Mouse (Mus musculus): ENCODE measurements around the gene Dync1i1.

Gene Dync1i1

DNA sequence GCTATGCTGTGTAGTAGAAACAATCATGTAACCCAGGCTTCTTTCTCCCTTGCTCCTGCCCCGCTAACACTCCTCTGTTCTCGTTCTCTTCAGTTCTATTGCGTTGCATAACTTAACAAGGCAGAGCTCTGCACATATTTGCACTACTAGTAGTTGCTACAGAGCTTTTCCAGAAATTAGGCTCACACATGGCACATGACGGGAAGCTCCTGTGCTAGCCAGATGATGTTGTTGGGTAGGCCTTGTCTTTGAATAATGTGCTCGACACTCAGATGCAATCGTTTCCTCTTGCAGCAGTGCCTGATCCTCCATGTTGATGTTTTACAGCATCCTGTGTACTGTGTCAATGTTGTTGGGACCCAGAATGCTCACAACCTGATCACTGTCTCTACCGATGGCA, 240.9 kb downstream of the Dync1i1 start:
- no peak for DNase-seq (ENCODE audit: extremely low spot score, low spot score)

- no peak for DNase-seq (ENCODE audit: extremely low spot score, low spot score)
Observed at GRCm38 (mm10) chr6:5966806-5967445, 241.5 kb downstream of the Dync1i1 start.

DNA sequence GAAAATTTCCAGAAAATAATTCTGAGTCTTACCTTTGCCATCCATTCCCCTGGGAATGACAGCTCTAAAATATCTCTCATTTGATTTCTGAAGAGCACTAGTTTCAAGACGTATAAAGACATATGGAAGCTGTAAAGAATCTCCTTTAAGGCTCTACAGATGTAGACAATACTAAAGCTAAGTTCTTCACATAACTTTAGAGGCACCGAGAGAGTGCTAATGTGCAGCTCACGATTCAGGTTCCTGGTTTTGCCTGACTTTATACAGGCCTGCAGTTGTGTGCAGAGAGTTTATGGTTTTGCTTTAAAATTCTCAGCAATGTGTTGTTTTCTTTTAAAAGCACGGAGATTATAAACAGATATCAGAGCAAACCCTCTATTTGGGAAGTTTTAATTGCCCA, 242.1 kb downstream of the Dync1i1 start:
- DNase-seq (ENCODE audit: extremely low spot score, low spot score): no peak

GRCm38 (mm10) chr6:5969613-5970012, 244.2 kb downstream of the Dync1i1 start:
- no peak for DNase-seq (ENCODE audit: extremely low spot score, low spot score)

DNA sequence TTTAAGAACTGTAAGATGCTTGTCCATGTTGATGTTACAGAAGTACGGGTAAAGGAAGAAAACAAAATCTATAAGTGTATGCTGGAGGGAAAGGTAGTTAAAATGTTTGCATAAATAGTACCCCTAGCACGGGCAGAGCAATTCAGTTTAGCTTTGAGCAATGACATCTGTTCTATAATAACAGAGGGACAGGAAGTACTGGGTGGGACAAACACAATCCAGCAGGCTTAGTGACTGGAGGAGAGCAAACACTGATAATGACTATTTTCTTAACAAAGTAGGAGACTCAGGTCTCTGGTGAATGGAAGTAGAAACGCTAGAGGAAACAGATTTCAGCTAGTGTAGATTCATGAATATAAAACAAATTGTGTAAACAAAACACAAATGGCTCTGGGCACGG, 250.8 kb downstream of the Dync1i1 start:
- no peak for DNase-seq (ENCODE audit: extremely low spot score, low spot score)

DNA sequence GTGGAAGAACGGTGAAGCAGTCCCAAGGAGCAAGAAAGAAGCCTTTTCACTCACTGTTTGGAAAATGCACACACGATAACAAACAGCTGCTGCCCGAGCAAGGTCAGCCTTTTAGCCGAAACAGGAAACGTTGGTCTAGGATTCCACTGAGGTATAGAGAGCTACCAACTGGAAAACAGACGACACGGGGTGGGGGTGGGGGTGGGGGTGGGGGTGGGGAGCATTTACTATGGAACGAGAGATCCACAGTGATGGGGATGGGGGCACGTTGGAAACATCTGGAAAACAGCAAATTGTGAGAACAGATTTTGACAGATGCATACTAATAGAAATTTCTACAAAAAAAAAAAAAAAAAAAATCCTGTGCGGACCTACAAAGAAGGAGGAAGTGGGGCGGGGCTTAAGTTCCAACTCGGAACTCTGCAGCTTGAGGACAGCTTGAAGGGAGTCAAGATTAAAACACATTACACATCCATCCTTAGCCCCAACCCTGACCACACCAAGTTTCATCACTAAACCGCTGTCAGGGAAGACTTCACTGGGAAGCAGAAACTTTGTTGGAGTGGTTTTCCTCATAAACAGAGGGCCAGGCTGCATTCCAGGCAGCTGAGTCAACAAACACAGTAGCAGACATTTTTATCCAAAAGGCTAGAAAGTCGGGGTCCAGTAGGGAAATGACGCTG, 251.9 kb downstream of the Dync1i1 start:
- DNase-seq (ENCODE audit: extremely low spot score, low spot score): no peak

- DNase-seq (ENCODE audit: extremely low spot score, low spot score): no peak
Observed at GRCm38 (mm10) chr6:5991243-5991642, 265.8 kb downstream of the Dync1i1 start.

DNA sequence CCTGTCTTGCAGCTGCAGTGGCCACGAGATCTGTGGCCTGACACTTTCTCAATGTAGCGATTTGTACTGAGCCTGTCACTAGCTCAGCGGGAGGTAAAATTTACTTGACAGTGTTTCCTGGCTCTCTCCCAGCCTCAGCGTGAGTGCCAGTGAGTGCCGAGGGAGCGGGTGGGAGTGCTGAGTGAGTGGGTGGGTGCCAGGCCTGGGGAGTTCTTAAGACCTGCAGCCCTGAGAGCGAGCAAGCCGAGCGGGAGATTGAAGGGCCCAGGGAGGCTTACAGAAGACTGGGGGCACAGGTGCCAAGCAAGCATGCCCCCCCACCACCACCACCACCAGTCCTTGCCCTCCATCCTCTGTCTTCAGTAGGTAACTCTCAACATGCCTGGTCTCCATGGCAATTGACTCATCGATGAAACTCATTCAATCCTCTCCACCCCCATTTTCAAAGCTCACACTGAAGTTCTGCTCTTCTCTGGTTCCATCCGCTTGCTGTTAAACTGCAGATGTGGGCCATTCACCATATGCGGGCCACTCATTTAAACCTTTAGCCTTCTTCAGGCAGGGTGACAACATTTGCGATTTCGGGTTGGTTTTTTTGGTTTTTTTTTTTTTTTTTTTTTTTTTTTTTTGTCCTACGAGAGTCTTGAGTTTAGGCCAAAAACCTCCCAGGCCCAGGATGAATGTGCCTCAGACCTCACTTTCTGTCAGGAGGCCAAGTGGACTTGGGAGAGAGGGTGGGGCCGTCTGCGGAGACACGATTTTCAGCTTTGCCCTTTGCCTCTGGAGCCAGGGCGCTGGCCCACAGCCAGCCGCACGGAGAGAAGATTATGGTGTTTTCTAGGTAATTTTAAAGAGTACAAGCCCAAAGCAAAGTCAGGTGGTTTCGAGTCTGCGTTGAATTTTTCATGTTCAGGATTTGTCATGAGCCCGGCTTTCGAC, 266.6 kb downstream of the Dync1i1 start:
- DNase-seq (ENCODE audit: extremely low spot score, low spot score): no peak

DNA sequence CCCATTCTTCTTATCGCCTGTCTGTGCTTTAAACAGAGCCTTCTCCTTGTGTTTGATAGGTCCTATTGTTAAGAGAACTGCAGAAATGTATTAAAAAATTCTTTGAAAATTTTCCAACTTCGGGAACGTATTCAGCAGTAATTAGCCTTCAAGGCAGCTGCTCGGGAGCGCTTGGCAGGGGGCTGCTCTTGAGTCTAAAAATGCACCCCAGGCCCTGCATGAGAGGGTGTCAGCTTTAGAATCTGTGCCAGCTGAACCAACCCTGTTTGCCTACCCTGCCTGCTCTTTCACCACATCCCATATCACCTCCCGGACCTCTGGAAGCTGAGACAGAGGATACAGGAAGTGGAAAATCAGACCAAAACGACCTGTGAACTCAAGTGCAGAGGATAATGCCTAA, 267.6 kb downstream of the Dync1i1 start:
- no peak for DNase-seq (ENCODE audit: extremely low spot score, low spot score)

- no peak for DNase-seq (ENCODE audit: extremely low spot score, low spot score)
Observed at GRCm38 (mm10) chr6:5997535-5997934, 272.1 kb downstream of the Dync1i1 start.

- no peak for DNase-seq (ENCODE audit: extremely low spot score, low spot score)
Observed at GRCm38 (mm10) chr6:6002061-6002460, 276.6 kb downstream of the Dync1i1 start.

GRCm38 (mm10) chr6:6004756-6005485, 279.5 kb downstream of the Dync1i1 start:
- DNase-seq (ENCODE audit: extremely low spot score, low spot score): no peak

DNA sequence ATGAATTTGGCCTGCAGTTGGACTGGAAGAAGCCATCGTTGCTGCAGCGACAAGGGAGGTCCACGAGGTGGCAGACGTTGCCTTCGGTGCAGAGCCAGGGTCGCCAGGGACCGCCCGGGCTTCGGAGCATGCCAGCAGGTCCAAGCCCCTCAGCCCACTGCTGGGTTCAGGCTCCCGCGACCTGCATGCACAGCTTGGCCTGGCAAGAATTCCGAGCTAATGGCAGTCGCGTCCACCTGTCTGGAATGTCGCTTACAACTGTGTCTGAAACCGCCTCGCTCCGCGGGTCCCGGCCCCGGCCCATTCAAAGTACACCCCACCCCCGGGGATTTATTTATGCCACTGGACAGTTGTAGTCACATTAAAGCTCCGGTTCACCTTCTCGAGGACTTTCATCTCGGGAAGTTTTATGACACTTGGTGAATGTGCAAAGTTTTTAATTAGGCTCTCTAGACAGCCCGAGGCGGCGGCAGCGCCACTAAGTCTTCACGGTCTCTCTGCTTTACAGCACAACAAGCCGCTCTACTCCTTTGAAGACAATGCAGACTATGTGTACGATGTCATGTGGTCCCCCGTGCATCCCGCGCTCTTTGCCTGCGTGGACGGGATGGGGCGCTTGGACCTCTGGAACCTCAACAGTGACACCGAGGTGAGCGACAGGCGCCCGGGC, 280.5 kb downstream of the Dync1i1 start:
- DNase-seq (ENCODE audit: extremely low spot score, low spot score): peak; percentile 84

GRCm38 (mm10) chr6:6011364-6011763, 285.9 kb downstream of the Dync1i1 start:
- DNase-seq (ENCODE audit: extremely low spot score, low spot score): no peak

DNA sequence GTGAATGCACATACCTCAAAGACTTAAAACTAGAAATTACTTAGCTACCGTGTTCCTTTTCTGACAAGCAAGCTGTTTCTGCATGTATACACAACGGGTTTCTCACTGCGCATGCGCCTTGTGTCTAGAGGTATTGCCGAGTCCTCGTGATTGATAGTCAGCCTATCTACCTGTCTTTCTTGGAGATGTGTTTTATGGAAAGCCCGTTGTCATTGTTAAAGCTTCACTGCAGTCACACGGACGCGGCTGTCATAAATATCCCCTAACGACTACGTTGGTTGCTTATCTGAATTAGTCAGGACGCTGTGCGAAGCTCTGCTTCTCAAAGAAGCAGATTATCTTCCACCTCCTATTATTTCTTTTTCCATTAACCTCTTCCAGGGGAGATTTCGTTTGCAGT, 290.2 kb downstream of the Dync1i1 start:
- no peak for DNase-seq (ENCODE audit: extremely low spot score, low spot score)

GRCm38 (mm10) chr6:6016931-6017330, 291.5 kb downstream of the Dync1i1 start:
- DNase-seq (ENCODE audit: extremely low spot score, low spot score): peak; percentile 21

DNA sequence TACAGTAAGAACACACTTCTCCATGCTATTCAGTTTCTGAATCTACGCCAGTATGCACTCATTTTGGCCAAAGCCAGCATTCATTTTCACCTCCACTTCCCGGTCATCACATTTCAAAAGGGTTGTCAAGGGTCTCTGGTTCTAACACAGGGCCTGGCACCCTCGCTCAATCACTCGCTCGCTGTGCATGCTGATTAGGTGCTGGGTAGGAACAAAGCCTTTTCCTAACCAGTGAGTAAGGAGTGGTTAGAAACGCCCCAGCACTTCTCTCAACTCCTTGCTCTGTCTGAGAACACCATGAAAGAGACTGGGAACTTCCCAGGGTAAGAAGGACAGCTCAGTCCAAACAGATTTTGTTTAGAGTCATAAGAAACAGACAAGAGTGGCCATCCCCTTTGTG, 298.5 kb downstream of the Dync1i1 start:
- no peak for DNase-seq (ENCODE audit: extremely low spot score, low spot score)

GRCm38 (mm10) chr6:6027664-6028063, 302.2 kb downstream of the Dync1i1 start:
- no peak for DNase-seq (ENCODE audit: extremely low spot score, low spot score)

- DNase-seq (ENCODE audit: extremely low spot score, low spot score): no peak
Observed at GRCm38 (mm10) chr6:6038773-6039550, 313.5 kb downstream of the Dync1i1 start.
